Mouse (Mus musculus): ENCODE measurements around the gene Trpm1. TPM values are rescaled to one million over a fixed set of nuclear protein-coding genes. Genes with fewer than 3 reads are reported as not detected.

Gene Trpm1
- total RNA-seq, 2 experiments from 2014 or later: 0.81 to 0.89 TPM

- DNase-seq (ENCODE audit: extremely low spot score in 1 of 2, low spot score in 2 of 2): no peak
- intact Hi-C loops (cut with DNase I): no loop called here
Observed at GRCm38 (mm10) chr7:64253736-64254135, 100.1 kb downstream of the Trpm1 start.

GRCm38 (mm10) chr7:64265502-64266279 is 112.1 kb downstream of the Trpm1 start:
- DNase-seq (ENCODE audit: extremely low spot score in 1 of 2, low spot score in 2 of 2): no peak
- intact Hi-C loops (cut with DNase I): no loop called here

- DNase-seq (ENCODE audit: extremely low spot score in 1 of 2, low spot score in 2 of 2): no peak
- intact Hi-C loops (cut with DNase I): no loop called here
Observed at GRCm38 (mm10) chr7:64266587-64266986, 113.0 kb downstream of the Trpm1 start.

- intact Hi-C loops (cut with DNase I): no loop called here
- DNase-seq (ENCODE audit: extremely low spot score in 1 of 2, low spot score in 2 of 2): no peak
Observed at GRCm38 (mm10) chr7:64271926-64272325, 118.3 kb downstream of the Trpm1 start.

GRCm38 (mm10) chr7:64275518-64275917 is 121.9 kb downstream of the Trpm1 start:
- intact Hi-C loops (cut with DNase I): no loop called here
- DNase-seq (ENCODE audit: extremely low spot score in 1 of 2, low spot score in 2 of 2): no peak

GRCm38 (mm10) chr7:64276921-64277320 is 123.3 kb downstream of the Trpm1 start:
- no peak for DNase-seq (ENCODE audit: extremely low spot score in 1 of 2, low spot score in 2 of 2)
- intact Hi-C loops (cut with DNase I): no loop called here

GRCm38 (mm10) chr7:64278526-64278925 is 124.9 kb downstream of the Trpm1 start:
- no peak for DNase-seq (ENCODE audit: extremely low spot score in 1 of 2, low spot score in 2 of 2)
- intact Hi-C loops (cut with DNase I): no loop called here

- intact Hi-C loops (cut with DNase I): no loop called here
- DNase-seq (ENCODE audit: extremely low spot score in 1 of 2, low spot score in 2 of 2): no peak
Observed at GRCm38 (mm10) chr7:64279548-64279947, 125.9 kb downstream of the Trpm1 start.

GRCm38 (mm10) chr7:64286566-64286965 is 132.9 kb downstream of the Trpm1 start:
- intact Hi-C loops (cut with DNase I): loop anchor here (5.0 kb wide), 1 partner anchor 119 kb away; no protein-coding TSS in a partner anchor
- no peak for DNase-seq (ENCODE audit: extremely low spot score in 1 of 2, low spot score in 2 of 2)

- intact Hi-C loops (cut with DNase I): loop anchor here (5.0 kb wide), 1 partner anchor 120 kb away; no protein-coding TSS in a partner anchor
- DNase-seq (ENCODE audit: extremely low spot score in 1 of 2, low spot score in 2 of 2): peak; percentile 99
Observed at GRCm38 (mm10) chr7:64287414-64288091, 133.9 kb downstream of the Trpm1 start, which contains the start of gene Mtmr10. TSS of gene Mtmr10 (plus strand) at chr7:64287653.

- DNase-seq (ENCODE audit: extremely low spot score in 1 of 2, low spot score in 2 of 2): no peak
- intact Hi-C loops (cut with DNase I): loop anchor here (5.0 kb wide), 1 partner anchor 122 kb away; no protein-coding TSS in a partner anchor
Observed at GRCm38 (mm10) chr7:64289416-64289815, 135.8 kb downstream of the Trpm1 start.

GRCm38 (mm10) chr7:64290431-64290830 is 136.8 kb downstream of the Trpm1 start:
- intact Hi-C loops (cut with DNase I): loop anchor here (10.0 kb wide), 1 partner anchor 536 kb away; no protein-coding TSS in a partner anchor
- no peak for DNase-seq (ENCODE audit: extremely low spot score in 1 of 2, low spot score in 2 of 2)

- intact Hi-C loops (cut with DNase I): loop anchor here (10.0 kb wide), 1 partner anchor 537 kb away; no protein-coding TSS in a partner anchor
- no peak for DNase-seq (ENCODE audit: extremely low spot score in 1 of 2, low spot score in 2 of 2)
Observed at GRCm38 (mm10) chr7:64291722-64292121, 138.1 kb downstream of the Trpm1 start.

- intact Hi-C loops (cut with DNase I): loop anchor here (10.0 kb wide), 1 partner anchor 542 kb away; no protein-coding TSS in a partner anchor
- DNase-seq (ENCODE audit: extremely low spot score in 1 of 2, low spot score in 2 of 2): no peak
Observed at GRCm38 (mm10) chr7:64296286-64297010, 142.8 kb downstream of the Trpm1 start.

- DNase-seq (ENCODE audit: extremely low spot score in 1 of 2, low spot score in 2 of 2): no peak
- intact Hi-C loops (cut with DNase I): no loop called here
Observed at GRCm38 (mm10) chr7:64310241-64310640, 156.6 kb downstream of the Trpm1 start.

GRCm38 (mm10) chr7:64310756-64311155 is 157.1 kb downstream of the Trpm1 start:
- DNase-seq (ENCODE audit: extremely low spot score in 1 of 2, low spot score in 2 of 2): no peak
- intact Hi-C loops (cut with DNase I): no loop called here

GRCm38 (mm10) chr7:64312811-64313210 is 159.2 kb downstream of the Trpm1 start:
- DNase-seq (ENCODE audit: extremely low spot score in 1 of 2, low spot score in 2 of 2): no peak
- intact Hi-C loops (cut with DNase I): no loop called here

All from left cerebral cortex, postnatal 10 days (tissue).